12 mouse cellular contexts compared by ENCODE assay signal in the genomic region with DNA sequence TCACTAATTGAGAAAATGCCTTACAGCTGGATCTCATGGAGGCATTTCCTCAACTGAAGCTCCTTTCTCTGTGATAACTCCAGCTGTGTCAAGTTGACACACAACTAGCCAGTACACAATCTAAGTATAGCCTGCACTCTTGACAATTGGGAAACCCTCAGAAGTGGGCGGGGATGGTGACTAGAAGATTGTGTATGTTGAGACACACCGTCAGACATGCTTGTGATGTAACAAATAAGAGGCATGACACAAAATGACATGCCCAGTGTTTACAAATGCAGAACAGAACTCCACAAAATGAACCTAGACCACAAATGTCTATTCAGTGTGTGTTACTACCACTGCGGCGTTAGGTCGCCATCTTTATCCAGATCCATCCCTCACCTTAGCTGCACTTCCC. TPM values are rescaled to one million over a fixed set of nuclear protein-coding genes. Genes with fewer than 3 reads are reported as not detected.
"Had no signal": no experiment of that assay in that cellular context is flagged by ENCODE, and none has a peak within 500 bp of the region (broad histone marks: within the 10 kb centered on the region; RNA-seq: fewer than 3 reads in every experiment).

No protein-coding gene starts in this region.

- H3K27ac ChIP-seq: hindbrain, postnatal 0 days; layer of hippocampus, adult 2 months; limb, embryonic 12.5 days; liver, embryonic 13.5 days; lung, embryonic 15.5 days; midbrain, embryonic 10.5 days; neural tube, embryonic 15.5 days had no signal

- H3K4me1 ChIP-seq: limb, embryonic 12.5 days; liver, embryonic 13.5 days; lung, embryonic 15.5 days; midbrain, embryonic 10.5 days; neural tube, embryonic 15.5 days had no signal

- H3K27me3 ChIP-seq: limb, embryonic 12.5 days; liver, embryonic 13.5 days; lung, embryonic 15.5 days; neural tube, embryonic 15.5 days had no signal

- DNase-seq: liver, embryonic 13.5 days; midbrain, embryonic 14.5 days; right cerebral cortex, adult 18-20 months; spleen, adult 18-20 months; thymus, postnatal 4 days had no signal

- ATAC-seq: hindbrain, postnatal 0 days had no signal

- H3K4me3 ChIP-seq: layer of hippocampus, adult 2 months; limb, embryonic 12.5 days; liver, embryonic 13.5 days; lung, embryonic 15.5 days; midbrain, embryonic 10.5 days; myocyte; neural tube, embryonic 15.5 days had no signal

- H3K9me3 ChIP-seq: limb, embryonic 12.5 days; liver, embryonic 13.5 days; lung, embryonic 15.5 days; midbrain, embryonic 10.5 days; neural tube, embryonic 15.5 days had no signal

- H3K9ac ChIP-seq: limb, embryonic 12.5 days; liver, embryonic 13.5 days; lung, embryonic 15.5 days; neural tube, embryonic 15.5 days had no signal

- H3K4me2 ChIP-seq: limb, embryonic 12.5 days; liver, embryonic 13.5 days; lung, embryonic 15.5 days; neural tube, embryonic 15.5 days had no signal

RNA-seq across cellular contexts. Expression of gene Tmem200b, which starts 24.5 kb away (rescaled TPM):
- polyA plus RNA-seq: midbrain, embryonic 14.5 days had no signal
